Mouse (Mus musculus): ENCODE measurements around the gene Hapln2.

Hapln2 gene

GRCm38 (mm10) chr3:87981894-87982835 is 45.2 kb downstream of the Hapln2 start:
- no peak for DNase-seq (ENCODE audit: low read depth, low spot score)

GRCm38 (mm10) chr3:87981214-87981760 is 46.1 kb downstream of the Hapln2 start:
- DNase-seq (ENCODE audit: low read depth, low spot score): no peak

GRCm38 (mm10) chr3:87980728-87981127 is 46.7 kb downstream of the Hapln2 start:
- DNase-seq (ENCODE audit: low read depth, low spot score): no peak

GRCm38 (mm10) chr3:87980085-87980484 is 47.3 kb downstream of the Hapln2 start:
- no peak for DNase-seq (ENCODE audit: low read depth, low spot score)

GRCm38 (mm10) chr3:87979493-87979892 is 47.9 kb downstream of the Hapln2 start:
- DNase-seq (ENCODE audit: low read depth, low spot score): no peak

GRCm38 (mm10) chr3:87974381-87974987 is 52.9 kb downstream of the Hapln2 start:
- no peak for DNase-seq (ENCODE audit: low read depth, low spot score)

GRCm38 (mm10) chr3:87973593-87974380 is 53.6 kb downstream of the Hapln2 start:
- no peak for DNase-seq (ENCODE audit: low read depth, low spot score)

- DNase-seq (ENCODE audit: low read depth, low spot score): no peak
Observed at GRCm38 (mm10) chr3:87972776-87973175, 54.6 kb downstream of the Hapln2 start.

GRCm38 (mm10) chr3:87972203-87972664 is 55.1 kb downstream of the Hapln2 start:
- DNase-seq (ENCODE audit: low read depth, low spot score): no peak

All from retina, adult 2 months (tissue).